Mouse (Mus musculus) stomach, adult 2 months (tissue): ENCODE results near the gene Gm5935. TPM values are rescaled to one million over a fixed set of nuclear protein-coding genes. Genes with fewer than 3 reads are reported as not detected.

Source experiments
- polyA plus RNA-seq: library from polyadenylated mRNA; depleted of rRNA; stranded (reverse); fragments of >200 nt; gene quantifications from 2 replicates; pipeline ENCODE4 v1.2.3, GENCODE M21; 2012; rRNA removed

Gene Gm5935
- not detected in 2 replicates for polyA plus RNA-seq

GRCm38 (mm10) chrX:24775064-24775463 lies at the start of gene Gm5935:
Gene Gm5935, minus strand, starts transcription at chrX:24775164.

Other genes starting within 250 kb of the Gm5935 start
- not detected in 2 replicates for gene Gm4297, start 200.3 kb downstream of the Gm5935 start, polyA plus RNA-seq